Mouse (Mus musculus) hindlimb bud, embryonic 11.5 days (tissue): ENCODE results near the gene Dnajc5.

Experiments used
- DNase-seq: peaks from one replicate; pipeline ENCODE4 v3.0.0-alpha.2; 2012; ENCODE audit warnings: low read depth, low spot score; ENCODE audit errors: extremely low spot score

Dnajc5 gene

DNA sequence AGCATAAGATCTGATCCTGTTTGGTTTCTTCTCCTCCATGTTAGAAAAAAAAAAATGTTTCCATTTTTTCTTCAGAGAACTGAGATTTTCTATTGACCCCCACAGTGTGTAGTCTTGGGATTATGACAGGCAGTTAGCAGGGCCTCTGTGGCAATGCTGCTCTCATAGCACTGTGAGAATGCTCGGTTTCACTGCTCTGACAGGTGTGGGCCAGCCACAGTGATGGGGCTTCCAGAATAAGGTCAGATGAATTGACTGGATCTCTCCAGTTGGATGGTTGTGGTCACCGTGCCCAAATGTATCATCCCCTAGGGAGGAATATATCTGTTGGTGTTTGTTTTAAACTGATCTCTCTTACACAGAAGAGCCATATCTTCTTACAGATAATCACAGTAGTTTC is 11.1 kb upstream of the Dnajc5 start:
- DNase-seq = no peak

GRCm38 (mm10) chr2:181511231-181511630 is 9.1 kb upstream of the Dnajc5 start:
- DNase-seq = no peak

- DNase-seq = no peak
Observed at GRCm38 (mm10) chr2:181519201-181519600, 1.1 kb upstream of the Dnajc5 start.

GRCm38 (mm10) chr2:181520936-181521227 is 597 bp downstream of the Dnajc5 start:
- no peak for DNase-seq

DNA sequence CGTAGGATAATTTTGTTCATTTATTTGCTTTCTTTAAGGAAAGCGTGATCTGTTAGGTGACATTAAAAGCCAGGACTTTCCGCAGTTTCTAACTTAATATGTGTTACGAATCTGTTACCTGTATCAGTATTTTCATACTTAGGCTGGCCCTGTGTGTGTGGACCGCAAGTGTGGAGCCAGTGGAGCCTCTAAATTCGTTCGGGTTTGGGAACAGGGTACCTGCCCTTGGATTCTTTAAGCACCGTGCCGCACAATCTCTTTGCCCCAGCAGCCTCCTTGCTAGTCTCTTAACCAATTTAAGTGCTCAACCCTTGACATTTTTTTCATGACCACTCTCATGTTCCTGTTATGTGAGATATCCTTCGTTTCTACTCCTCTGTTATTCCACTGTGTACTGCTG is 1.2 kb downstream of the Dnajc5 start:
- DNase-seq = no peak

GRCm38 (mm10) chr2:181522811-181523210 is 2.5 kb downstream of the Dnajc5 start:
- DNase-seq = no peak

DNA sequence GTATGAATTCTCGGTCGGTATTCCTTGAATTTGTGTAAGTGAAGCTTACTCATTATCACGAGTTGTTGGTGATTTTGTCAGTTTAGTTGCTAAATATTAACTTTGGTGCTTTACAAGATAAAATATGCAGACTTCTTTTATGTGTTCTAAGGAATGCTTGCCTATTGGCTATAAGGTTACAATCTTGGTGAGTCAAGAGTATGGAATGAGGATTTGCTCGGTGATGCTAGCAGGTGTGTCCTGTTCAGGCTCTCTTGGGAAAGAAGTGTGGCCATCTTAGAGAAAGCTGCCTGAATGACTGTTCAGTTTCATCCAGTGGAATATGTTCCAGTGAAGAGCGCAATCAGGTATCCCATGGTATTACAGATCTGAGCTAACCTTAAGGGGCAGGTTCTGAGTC is 5.2 kb downstream of the Dnajc5 start:
- DNase-seq = no peak

DNA sequence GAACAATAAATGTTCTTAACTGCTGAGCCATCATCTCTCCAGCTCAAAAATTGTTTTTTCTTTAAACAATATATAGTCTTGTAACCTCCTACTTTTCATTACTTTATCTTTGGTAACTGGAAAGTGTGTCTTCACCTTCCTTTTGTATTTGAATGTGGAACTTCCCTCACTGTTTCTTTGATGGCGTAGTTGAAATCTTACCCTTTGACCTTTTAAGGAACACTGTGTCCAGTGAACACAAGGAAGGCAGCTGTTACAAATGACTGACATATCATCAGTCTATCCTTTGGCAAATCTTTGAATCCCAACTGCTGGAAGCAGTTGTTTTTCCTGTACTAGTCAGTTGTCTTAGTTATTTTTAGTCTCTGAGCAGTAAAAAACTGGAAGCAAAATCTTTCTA is 8.8 kb downstream of the Dnajc5 start:
- no peak for DNase-seq

DNA sequence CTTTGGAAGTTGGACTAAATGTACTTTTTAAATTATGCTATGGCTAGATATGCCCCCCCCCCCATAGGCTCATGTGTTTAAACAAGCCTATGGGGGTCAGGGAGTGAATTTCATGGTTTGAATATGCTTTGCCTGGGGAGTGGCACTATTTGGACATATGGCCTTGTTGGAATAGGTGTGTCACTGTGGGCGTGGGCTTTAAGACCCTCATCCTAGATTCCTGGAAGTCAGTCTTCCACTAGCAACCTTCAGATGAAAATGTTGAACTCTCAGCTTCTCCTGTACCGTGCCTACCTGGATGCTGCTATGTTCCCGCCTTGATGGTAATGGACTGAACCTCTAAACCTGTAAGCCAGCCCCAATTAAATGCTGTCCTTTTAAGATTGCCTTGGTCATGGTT is 12.3 kb downstream of the Dnajc5 start:
- DNase-seq = no peak

DNA sequence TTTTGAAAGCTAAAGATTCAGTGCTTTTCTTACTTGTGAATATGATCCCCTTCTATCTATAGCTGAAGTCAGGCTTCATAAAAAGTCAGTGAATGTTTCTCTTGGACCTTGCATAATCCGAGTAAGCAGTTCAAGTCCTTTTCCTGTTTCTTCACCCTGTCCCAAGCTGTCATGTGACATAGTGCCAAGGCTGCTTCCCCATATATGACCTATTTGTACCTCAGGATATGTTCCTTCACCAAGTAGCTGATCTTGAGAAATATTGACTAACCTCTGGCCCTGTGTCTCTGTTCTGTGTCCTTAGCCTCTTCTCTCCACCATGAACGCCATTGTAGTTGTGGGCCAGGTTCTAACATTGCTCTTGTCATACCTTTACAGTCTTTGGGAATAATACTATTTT is 16.1 kb downstream of the Dnajc5 start:
- no peak for DNase-seq

GRCm38 (mm10) chr2:181537444-181538047 is 17.3 kb downstream of the Dnajc5 start:
- DNase-seq = no peak

DNA sequence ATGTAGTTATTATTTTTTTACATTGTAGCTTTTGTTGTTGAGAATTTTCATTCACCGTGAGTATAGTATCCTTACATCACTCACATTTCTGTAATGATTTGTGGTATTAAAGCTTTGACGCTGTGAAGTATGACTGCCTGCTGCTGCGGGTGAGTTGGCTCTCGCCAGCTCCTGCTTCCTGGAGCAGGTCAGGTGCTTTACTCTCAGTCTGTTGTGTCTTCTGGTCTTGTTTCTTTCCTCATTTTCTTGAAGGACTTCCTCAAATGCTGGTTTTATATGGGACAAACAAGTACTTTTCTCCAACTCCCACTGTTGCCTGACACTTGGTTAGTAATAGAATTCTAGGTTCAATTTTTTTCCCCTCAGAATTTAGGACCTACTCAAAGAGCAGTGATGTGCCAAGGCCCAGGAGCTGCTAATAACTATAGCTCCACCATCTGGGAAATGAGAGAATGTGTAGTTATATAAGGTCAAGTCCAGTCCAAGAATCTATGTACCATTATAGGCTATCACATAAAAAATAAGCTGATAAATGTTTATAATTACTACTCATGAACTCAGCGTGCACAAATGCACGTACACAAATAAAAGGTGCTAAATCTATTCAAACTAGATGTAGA is 21.6 kb downstream of the Dnajc5 start:
- DNase-seq = no peak

- no peak for DNase-seq
Observed at GRCm38 (mm10) chr2:181546142-181546541, 25.9 kb downstream of the Dnajc5 start.

- DNase-seq = no peak
Observed at GRCm38 (mm10) chr2:181548227-181548626, 27.9 kb downstream of the Dnajc5 start.

DNA sequence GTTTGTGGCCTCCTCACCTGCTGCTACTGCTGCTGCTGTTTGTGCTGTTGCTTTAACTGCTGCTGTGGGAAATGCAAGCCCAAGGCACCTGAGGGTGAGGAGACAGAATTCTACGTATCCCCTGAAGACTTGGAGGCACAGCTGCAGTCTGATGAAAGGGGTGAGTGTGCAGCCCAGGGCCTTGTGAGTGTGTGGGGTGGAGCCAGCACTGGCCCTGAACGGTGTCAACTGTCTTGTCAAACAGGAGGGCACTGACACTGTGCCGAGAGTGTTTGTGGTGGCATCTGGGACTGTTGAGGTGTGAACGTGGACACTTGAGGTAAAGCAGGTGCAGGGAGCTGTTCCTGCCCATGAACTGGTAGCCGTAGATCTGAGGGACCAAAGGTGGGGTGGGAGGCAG is 28.4 kb downstream of the Dnajc5 start:
- no peak for DNase-seq

GRCm38 (mm10) chr2:181550233-181550632 is 29.9 kb downstream of the Dnajc5 start:
- DNase-seq = no peak

GRCm38 (mm10) chr2:181553772-181554171 is 33.5 kb downstream of the Dnajc5 start:
- no peak for DNase-seq

- no peak for DNase-seq
Observed at GRCm38 (mm10) chr2:181567338-181567737, 47.1 kb downstream of the Dnajc5 start.

DNA sequence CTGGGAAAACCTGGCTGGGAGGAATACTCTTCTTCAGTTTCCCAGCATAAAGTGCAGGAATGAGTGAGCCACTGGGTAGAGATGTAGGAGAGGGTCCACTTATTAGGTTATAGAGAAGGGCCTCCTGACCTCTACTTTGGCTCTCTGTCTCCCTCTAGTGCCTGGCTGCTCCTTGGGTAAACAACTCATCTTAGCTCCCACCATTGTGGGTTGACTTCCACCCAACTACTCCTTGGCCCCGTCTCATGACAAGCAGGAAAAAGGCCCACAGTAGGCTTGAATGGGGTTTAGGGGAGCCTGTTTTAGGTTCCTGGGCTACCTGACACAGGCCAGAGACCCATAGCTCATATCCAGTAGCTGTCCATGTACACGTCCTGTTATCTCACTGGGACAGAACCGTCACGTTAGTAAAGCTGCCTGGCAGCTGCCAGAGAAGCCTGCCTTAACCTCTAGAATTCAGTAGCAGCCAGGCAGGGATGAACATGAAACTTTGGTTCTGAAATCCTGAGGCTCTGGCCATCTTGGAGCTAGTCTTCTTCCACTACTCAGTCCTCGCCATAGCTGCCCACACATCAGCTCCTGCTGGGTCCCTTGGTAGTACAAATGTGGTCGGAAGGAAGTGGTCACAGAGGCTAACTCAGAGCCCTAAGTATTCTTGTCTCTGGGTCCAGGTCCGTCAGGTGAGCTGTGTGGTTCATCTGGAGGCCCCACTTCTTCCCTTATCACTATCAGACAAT is 48.2 kb downstream of the Dnajc5 start:
- no peak for DNase-seq

DNA sequence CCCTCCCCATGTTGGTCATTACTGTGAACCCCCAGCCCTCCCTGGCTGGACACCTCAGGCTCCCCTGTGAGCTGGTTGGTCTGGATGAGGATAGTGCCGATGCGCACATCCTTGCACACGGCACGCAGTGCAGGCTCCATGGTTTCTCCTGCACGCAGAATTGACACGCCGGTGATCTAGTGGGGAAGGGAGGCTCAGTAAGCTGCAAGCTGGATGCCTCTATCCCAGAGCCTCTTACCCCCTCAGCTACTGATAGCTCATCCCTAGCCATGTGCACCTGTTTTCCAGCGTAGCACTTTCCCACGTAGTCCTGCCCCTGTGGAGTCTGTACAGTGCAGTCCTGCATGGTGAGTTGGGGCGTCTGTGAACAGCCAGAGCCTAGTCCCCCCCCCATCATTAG is 49.6 kb downstream of the Dnajc5 start:
- no peak for DNase-seq

DNA sequence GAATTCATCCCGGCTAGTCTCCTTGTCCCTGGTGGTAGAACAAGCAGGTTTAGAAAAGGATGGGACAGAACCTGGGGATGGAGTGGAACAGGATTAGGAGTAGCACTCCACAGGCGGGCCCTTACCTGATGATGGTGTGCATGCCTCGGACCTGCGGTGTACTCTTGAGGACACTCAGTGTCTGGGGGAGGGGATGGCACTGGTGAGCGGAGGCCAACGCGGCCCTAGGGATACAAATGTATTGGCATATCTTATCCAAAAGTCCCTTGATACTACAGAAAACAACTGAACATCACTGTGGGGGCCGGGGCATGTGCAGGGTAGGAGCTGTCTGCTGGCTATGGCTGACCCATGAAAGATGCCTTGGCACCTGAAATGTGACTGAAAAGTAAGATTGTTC is 50.1 kb downstream of the Dnajc5 start:
- no peak for DNase-seq

DNA sequence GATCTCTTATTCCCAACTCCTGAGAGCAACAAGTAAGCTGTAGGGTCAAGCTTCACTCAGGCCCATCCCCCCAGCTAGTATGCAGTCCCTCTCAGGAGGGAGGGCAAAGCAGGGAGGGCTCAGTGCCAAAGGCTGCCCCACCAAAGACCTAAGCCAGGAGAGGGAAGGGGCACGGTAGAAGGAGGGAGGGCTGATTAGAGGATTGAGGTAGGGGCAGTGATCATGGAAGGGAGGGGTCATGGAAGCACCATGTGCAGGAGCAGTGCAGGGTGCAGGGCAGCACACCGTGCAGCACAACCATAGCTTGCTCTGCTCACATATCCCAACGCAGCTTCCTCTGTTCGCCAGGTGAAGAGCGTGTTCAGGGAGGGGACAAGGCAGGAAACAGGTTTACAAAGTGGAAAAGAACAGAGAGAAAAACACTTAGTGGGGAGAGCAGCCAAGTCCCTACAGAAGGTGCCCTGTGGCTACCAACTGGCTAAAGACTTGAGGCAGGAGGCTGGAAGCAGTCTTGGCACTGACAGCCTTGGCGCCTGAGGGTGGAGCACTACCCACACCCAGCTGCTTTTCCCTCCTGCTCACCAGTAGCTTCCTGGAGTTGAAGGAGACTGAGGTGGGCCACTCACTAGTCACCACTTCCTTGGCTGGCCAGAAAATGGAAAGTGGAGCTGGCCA is 50.8 kb downstream of the Dnajc5 start:
- DNase-seq = no peak
